Mouse (Mus musculus) cerebellum, adult 9-11 months (tissue): ENCODE results near the gene Ism2.
A peak's percentile ranks its signal among the peaks of the same experiment; 100 is the strongest.
"Not testable (repeated sequence)": the region's sequence is repeated elsewhere in the genome, so short reads cannot be mapped to it uniquely, and the experiment has no call there.

Experiments
- DNase-seq: peaks from one replicate; pipeline ENCODE4 v3.0.0; 2022

The Ism2 gene

DNA sequence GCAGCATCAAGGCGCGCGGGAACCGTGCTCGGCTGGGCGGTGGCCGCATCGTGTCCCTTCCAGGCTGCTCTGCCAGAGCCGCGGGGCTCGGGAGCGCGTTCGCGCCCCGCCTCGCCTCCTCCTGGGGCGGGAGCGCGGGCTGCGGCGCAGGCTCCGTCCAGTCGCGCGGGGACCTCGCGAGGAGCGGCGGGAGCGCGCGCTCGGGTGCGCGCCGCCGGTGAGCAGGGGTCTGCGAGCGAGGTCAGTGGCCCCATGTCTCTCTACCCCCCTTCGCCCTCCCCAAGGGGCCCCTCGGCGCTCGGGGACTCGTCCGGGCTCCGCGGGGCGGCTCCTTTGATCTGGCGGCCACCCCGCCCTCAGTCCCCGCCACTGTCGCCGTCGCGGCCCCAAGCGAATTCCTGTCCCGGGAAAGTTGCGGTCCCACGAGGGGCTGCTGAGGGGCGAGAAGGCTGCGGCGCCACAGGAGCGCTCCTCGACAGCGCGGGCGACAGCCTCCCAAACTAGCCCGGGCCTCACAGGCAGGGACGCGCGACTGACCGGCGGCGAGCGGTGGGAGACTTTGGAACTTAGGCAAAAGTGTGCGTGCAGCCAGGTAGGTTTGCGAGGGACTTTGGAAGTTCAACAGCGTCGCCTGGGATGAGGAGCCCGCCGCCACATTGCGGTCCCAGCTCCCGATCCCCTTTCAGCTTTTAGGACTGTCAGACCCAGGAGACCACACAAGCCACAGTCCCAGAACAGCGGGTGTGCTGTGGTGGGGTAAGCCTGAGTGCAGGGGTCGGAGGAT is at the start of gene Ism2:
Ism2 (minus strand) TSS at position 49 of the 784 bp plus-strand sequence.
- DNase-seq = peak; percentile 38

DNA sequence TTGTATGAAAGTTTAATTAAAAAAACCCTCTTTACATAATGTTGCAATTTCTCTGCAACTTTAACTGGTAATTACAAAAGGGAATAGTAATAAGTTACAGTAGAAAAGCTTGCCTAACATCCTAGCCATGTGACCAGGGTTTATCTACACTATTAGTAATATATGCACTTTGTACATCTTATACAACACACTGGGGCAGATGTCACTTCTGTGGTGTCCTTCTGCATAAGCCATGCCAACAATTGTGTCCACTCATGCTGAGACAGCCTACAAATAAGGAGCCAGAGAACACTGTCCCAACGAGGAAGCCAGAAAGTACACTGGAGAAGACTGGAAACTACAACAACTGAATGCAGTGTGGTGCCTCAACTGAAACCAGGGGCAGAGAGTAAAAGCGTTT is 48.5 kb upstream of the Ism2 start:
- no peak for DNase-seq

DNA sequence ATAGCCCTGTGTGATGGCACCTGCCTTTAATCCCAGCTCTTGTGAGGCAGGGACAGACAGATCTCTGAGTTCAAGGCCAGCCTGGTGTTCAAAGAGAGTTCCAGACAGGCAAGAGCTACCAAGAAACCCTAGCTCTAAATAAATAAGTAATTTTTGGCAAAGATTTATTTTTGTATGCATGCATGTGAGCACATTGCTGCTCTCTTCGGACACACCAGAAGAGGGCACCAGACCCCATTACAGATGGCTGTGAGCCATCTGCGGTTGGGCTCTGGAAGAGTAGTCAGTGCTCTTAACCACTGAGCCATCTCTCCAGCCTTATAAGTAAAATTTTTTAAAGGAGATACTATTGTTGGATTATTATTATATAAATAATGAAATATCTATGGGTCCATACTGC is 48.0 kb upstream of the Ism2 start:
- DNase-seq = no peak

DNA sequence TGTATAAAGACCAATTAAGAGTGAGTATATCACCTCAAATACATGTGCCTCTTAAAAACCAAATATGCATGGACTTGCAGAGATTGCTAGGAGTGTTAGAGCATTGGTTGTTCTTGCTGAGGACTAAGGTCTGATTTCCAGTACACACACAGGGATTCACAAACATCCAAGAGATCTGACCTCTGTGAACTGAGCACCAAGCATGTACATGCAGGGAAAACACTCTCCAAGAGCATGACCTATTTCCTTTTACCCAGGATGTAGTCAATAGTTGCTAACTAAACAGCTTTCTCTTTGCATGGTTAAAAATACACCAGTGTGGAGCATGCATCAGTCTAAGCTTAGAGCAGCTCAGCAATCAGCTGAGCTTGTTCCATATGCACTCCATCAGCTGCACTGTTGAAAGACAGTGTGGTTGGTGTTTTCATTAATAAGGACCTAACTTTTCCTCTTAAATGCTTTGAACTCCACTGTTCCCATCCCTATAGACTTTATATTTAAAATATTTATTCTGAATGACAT is 43.6 kb upstream of the Ism2 start:
- no peak for DNase-seq

DNA sequence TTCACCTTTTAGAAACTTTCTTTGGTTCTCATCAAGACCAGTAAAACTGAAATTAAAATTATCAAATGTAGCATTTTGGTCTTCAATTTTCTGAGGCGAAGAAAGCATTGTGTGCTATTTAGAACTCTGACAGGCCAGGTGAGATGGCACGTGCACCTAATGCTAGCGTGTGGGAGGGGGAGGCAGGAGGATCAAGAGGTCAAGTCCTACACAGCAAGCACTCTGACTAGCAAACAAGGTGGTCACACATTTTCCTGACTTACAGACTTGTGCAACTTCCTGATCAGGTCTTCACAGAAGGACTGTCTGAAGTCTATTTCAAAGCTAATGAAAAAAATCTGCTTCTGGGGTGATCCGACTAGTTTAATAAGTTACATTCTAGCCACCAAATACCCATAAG is 38.6 kb upstream of the Ism2 start:
- DNase-seq = no peak

DNA sequence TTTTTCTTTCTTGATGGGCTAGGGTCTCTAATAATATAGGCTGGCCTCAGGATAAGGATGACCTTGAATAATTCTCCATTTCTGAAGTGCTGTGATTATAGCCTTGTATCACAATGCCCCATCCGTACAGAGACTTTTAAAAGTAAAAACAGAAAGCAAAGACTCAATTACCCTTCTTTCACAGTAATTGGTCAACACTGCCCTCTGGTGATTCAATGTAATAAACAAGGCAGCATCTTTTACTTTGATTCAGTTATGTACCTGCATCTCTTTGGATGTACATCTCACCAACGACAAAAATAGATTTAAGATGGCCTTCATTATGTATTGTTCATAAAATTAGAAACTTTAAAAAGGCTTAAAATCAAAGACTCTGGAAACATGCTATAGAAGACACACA is 35.4 kb upstream of the Ism2 start:
- DNase-seq = no peak

DNA sequence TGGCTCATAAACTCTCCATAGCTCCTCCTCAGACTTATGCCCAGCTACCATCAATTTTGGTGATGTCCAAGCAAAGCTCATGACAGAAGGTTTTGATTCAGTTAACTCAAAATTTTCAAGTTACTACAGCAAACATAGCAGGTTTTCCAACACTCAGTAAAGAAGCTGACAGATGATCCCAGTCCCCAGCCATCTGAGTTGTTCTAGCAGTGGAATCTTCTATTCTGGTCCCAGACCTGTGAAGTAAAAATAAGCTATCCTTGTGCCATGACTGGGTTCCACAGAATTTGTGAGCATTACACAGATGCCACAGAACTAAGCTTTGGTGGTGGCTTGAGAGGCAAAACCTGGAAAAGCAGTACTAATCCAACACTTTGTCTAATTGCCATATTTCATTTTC is 34.3 kb upstream of the Ism2 start:
- no peak for DNase-seq

DNA sequence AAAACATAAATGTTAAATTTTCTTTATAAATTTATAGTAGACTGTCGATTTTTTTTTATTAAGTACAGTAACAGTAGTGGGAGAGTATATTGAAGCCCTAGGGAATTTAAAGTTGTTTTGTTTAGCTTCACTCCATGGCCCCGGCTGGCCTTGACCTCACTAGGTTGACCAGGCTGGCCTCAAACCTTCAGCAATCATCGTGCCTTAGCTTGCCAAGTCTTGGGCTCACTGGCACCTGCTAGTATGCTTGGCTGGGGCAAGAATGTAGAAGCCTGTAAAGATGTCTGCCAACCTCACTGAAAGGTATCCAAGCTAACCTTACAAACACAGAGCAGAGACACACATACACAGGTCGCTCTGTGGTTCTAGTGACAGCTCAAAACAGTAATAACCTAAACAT is 33.0 kb upstream of the Ism2 start:
- DNase-seq = peak; percentile 14

DNA sequence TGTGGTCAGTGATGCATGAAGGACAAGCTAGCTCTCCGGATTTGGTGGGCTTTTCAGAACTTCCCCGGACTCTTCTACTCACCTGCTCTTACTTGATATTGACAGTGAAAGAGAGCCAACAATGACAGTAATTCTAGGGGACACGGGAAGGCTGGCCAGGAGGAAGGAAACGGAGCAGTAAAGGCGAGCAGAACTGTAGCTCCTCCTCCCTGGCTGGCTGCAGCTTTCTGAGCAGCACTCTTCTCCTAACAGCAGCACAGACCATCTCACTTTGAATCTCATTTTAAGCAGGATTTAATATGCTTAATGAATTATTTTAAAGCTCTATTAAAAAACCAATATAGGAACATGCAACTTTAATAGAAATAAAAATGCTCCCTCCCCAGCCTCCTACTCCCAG is 32.4 kb upstream of the Ism2 start:
- DNase-seq = no peak

DNA sequence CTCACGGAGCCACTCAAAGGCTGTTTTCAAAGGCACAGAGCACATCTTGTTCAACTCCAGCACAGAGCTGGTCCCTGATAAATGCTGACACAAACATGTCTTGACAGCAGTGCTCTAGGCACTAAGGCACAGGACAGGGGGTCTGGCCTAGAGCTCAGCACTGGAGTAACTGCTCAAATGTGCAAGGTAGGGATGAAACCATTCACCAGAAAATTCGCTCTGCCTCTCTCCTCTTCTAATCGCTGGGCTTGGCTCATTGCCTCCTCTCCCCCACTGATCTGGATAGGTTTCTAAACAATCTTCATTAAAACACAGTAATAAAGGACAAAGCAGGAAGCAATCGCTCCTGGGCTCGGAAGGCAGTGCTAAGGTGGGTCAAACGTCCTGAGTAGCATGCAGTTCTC is 31.6 kb upstream of the Ism2 start:
- no peak for DNase-seq

DNA sequence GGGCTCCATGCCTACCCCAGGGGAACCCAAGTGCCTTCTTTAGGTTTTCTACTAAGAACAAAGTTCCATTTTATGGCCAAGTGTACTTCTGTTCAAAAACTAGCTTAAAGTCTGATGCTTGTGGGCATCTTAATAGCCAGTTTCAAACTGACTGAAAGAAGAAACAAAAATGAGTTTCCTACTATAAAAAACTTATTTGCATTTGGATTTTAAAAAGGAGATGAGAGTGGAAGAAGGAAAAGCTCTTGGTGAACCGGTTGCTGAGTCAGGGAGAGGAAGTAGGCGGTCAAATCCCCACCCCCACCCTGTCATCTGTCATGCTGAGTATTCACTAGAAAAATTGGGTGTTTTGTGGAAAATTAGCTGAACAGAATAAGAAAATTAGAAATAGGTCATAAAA is 30.7 kb upstream of the Ism2 start:
- DNase-seq = no peak

DNA sequence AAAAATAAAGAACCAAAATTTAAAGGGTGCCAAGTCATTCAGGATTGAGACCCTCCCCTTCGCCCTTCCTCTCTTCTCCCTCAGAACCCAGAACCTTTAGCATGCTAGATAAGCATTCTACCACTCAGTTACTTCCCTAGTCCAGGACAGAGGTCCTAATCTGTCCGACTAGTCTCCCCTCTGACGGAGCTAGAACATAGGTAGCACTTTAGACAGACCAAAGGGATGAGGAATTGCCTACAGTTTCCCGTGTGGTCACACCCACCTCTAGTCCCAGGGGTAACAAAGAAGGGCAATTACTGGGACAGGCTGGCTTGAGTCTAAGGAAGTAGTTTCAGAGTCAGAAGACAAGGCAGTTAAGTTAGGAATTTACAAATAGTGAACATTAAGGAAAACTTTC is 28.5 kb upstream of the Ism2 start:
- no peak for DNase-seq

DNA sequence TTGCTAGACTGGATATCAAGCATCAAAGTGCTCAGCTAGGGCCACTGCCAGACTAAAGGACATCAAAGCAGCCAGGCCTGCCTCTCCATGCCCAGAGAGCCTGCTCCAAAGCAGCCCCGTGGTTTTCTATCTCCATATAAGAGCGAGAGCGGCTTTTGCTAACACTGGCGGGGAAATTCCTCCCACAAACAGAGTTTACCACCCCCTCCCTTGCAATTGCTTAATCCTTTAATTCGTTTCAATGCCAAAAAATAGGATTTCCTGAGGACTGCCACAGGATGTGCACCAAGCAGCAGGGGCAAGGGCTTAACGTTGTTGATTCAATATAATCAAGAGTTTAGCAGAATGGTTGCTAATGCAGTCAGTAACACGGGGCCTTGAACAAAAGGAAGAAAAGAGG is 28.1 kb upstream of the Ism2 start:
- DNase-seq = no peak

DNA sequence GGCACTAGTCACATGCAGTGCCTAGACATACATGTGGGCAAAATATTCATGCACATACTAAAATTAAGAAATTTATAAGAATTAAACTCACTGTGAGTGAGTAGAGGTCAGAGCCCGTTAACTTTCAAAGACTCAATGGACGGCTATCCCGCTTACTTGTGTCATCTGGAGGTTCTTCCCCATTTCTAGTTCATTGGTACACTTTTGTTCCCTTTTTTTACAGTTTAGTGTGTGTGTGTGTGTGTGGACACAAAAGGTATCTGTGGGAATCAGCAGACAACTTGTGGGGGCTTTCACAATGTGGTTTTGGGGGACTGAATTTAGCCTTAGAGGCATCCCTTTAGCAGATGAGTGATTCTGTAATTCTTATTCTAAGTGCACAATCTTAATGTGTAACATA is 25.9 kb upstream of the Ism2 start:
- no peak for DNase-seq

DNA sequence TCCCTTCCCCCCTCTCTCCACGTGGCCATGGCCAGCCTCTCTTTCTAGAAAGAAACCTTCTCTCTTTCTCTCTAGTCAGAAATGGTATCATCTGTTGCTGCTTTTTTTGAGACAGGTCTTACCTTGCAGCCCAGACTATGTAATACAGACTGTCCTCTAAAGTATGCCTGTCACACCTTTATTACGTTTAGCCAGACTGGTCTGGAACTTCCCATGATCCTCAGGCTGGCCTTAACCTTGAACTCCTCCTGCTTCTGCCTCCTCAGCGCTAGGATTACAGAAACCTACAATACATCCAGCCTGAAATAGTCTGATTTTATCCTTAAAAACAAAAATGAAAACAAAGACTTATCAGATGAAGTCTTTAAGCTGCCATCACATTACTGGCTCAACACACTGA is 19.7 kb upstream of the Ism2 start:
- no peak for DNase-seq

DNA sequence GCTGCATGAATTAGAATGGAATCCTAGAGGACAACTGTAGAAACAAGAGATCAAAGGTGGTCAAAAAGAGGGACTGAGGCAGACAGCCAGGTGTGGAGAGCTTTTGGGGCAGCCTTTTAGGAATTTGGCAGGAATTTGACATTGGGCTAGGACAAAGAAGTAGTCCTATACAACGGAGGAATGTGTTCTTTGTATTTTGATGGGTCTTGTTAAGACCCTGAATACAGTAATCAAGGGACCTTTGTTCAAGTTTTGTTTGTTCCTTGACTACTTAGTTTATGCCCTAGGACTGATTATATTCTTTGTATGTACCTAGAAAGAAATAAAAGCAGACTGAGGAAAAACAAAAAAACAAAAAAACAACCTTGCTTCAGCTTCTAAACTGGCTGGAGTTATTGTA is 18.4 kb upstream of the Ism2 start:
- DNase-seq = no peak

DNA sequence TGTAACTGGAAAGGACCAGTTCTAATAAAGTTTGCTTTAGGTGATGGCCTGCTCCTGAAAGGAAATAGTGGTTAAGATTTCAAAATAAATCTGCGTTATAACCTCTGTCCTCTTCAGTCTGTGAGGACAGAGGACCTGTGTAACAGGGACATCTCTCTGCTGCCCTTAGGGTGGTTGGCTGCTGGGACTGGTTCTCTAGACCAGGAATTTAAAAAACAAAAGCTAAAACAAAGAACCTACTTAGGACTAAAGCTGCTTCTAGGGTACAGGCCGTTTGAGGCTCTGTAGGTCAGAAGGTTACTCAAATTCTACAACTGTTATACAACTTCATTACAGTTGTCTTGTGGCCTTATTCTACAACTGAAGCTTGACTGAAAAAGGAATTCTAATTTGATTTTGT is 13.6 kb upstream of the Ism2 start:
- DNase-seq = no peak

DNA sequence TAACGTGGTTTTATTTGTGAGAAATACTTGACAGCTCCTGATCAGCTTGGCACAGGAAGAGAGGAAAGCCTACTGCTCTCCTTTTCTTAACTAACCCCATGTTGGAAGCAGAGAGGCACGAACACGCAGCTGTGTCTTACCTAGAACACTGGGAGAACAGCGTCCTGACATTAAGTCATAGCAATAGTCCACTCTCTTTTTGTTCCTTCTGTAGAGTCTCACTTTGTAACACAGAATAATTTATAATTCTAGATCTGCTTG is 7.0 kb upstream of the Ism2 start:
- not testable (repeated sequence) for DNase-seq

DNA sequence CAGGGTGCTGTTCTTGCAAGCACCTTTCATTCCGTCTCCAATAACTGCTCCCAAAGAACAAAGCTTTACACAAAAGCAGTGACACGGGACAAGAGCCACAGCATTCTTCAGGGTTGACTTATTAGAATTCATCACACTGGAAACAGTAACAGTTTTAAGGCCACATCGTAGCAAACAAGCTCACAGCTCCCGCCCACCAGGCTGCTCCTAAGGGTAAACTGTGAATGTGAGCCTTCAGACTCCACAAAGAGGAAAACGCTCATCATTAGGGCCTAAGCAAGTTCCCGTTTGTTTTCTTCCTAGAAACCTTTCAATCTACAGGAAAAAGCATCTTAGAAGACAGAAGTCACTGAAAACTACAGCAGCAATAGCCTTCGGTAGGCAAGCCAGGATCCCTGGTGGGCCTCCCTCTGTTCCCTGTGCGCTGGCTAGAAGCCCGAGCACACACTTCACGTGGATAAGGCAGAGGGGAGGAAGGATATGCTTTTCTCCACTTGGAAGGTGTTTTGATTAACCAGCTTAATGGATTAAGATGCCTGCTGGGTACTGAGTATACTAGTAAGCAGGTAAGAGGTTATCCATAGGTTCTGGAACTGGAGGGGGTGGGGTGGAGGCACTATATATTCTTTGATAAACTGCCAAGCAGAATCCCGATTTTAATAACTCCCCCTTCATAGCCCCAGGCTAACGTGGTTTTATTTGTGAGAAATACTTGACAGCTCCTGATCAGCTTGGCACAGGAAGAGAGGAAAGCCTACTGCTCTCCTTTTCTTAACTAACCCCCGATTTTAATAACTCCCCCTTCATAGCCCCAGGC is 6.5 kb upstream of the Ism2 start:
- DNase-seq = peak; percentile 57

DNA sequence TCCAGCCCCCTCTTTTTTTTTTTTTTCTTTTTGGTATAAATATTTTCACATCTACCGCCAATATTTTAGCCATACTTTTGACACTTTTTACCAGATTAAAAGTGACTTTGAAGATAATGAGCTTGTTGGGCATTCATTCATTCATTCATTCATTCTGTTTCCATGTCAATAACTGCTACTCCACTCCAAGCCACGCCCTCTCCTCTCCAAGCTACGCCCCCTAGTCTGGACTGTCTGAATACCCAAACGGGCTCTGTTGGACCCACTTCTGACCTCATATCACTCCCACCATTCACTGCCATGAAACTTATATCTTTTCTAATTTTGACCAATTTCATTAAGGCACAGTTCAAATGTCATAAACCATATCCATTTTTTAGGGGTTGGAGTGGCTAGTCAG is 1.7 kb upstream of the Ism2 start:
- DNase-seq = no peak

DNA sequence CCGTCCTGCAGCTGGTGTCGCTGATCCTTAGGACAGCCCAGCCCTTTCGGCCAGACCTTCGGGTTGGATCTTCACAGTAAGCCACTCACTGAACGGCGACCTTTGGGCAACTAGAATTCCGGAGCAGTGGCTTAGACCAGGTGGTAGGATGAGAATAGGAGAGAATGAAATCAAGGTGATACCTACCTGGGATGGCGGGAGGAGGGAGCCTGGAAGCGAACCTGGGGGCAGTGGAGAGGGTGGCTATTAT is 861 bp upstream of the Ism2 start:
- no peak for DNase-seq

DNA sequence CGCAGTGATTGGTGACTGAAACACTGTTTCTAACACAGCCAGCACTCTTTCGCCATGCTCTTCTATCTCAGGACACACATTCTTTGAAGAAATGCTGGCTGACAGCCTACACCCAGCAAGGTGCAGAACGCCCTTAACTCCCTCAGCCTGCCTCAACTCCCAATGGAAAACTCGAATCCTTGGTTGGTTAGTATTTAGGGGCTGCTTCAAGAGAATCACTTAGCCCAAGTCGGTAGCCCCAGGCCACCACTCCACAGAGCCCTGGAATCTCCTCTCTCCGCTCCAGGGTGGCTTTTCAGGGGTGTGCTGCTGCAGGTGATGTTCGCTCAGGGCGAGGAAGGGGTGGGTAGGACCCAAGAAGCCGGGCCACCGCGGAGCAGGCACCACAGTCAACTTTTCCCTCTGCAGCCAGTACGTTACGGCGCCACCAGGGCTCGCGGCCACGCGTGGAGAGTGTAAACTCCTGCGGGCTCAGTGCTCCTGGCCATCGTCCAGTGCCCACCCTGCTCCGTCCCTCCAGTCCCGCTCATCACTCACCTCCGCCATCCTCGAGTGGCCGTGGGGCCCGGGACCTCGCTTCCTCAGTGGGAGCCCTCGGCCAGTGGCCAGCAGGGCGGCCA is 358 bp downstream of the Ism2 start:
- no peak for DNase-seq

DNA sequence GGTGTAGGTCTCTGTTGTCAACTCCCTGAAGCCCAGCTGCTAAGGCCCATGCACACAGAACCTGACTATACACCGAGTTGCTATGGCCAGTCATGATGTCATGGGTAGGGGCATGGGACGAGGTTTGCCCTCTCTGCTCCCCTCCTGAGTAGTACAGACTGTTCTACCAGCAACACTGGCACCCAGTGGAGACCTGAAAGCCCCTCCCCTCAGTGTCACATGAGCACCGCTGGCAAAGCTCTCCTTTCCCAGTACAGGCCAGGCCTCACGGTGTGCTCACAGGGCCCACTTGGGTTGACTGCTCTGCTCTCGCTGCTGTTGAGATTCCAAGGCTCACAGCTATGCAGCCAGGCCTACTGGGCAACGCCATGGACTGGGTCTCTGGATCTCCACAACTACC is 5.6 kb downstream of the Ism2 start:
- no peak for DNase-seq

DNA sequence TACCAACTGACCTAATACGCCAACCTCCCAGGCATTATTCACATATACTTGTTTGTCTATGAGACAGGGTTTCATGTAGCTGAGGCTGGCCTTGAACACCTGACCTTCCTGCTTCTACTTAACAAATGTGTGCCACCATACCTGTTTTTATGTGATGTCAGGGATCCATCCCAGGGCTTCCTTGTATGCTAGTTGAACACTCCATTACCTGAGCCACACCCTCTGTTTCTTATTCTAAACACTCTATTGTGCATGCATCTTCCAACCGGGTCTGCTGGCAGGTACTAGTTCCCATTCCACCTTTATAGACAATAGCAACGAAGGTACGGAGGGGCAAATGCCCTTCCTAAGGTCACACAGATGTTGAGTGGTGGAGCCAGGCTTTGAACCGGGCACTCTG is 10.4 kb downstream of the Ism2 start:
- no peak for DNase-seq

DNA sequence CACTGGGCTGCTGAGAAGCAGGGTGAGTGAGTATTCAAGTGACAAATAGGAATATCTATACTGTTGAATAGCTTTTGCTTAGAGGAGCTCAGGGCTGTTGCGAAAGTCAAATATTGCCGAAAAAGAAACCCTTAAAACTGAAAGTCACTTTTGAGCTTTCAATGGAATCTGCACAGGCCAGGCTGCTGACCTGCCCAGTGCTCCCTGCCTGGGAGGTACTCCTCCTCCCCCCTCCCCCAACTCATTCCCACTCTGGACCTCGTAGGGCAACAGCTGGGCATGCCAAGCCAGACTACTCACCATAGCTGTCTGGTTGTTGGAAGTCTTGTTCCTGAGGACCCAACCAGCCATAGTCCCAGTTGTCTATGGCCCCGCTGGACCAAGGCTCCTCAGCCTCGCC is 14.8 kb downstream of the Ism2 start:
- no peak for DNase-seq
